Mouse (Mus musculus) midbrain, embryonic 14.5 days (tissue): Measurements from ENCODE around the gene Atf4. TPM values are rescaled to one million over a fixed set of nuclear protein-coding genes. Genes with fewer than 3 reads are reported as not detected.
A peak's percentile ranks its signal among the peaks of the same experiment; 100 is the strongest.

Experiments
- ATAC-seq: fragments of 200-750 bp; cut with Nextera tagmentation; 2 replicates; pipeline ENCODE4 v1.8.0; 2017; ENCODE audit warnings: moderate number of reproducible peaks, moderate library complexity; ENCODE audit not compliant: low FRiP score, low TSS enrichment
- DNase-seq: peaks from one replicate; pipeline ENCODE4 v3.0.0-alpha.2; 2015
- H3K27ac ChIP-seq: fragments of 300-500 bp; sonication (generic); replicated peaks from 2 replicates; pipeline ENCODE4 v1.5.1; 2014; ENCODE audit warnings: mild to moderate bottlenecking, low read depth, low read length, moderate library complexity
- H3K27me3 ChIP-seq: fragments of 300-500 bp; sonication (generic); 2 replicates; pipeline ENCODE4 v1.6.1; 2014; ENCODE audit warnings: low read length, control low read depth, mixed read lengths; ENCODE audit not compliant: control insufficient read depth, insufficient read depth
- H3K36me3 ChIP-seq: fragments of 300-500 bp; sonication (generic); 2 replicates; pipeline ENCODE4 v1.6.1; 2014; ENCODE audit warnings: low read length, control low read depth; ENCODE audit not compliant: control insufficient read depth, insufficient read depth
- H3K4me1 ChIP-seq: fragments of 300-500 bp; sonication (generic); 2 replicates; pipeline ENCODE4 v1.6.1; 2014; ENCODE audit warnings: mild to moderate bottlenecking, antibody characterized with exemption, low read length, control low read depth; ENCODE audit not compliant: control insufficient read depth, insufficient read depth
- H3K4me2 ChIP-seq: fragments of 300-500 bp; sonication (generic); 2 replicates; pipeline ENCODE4 v1.6.1; 2014; ENCODE audit warnings: mild to moderate bottlenecking, low read length, moderate library complexity
- H3K4me3 ChIP-seq: fragments of 300-500 bp; sonication (generic); replicated peaks from 2 replicates; pipeline ENCODE4 v1.5.1; 2014; ENCODE audit warnings: low read depth, low read length
- H3K9ac ChIP-seq: fragments of 300-500 bp; sonication (generic); replicated peaks from 2 replicates; pipeline ENCODE4 v1.6.1; 2014; ENCODE audit warnings: mild to moderate bottlenecking, low read length, moderate library complexity
- H3K9me3 ChIP-seq: fragments of 300-500 bp; sonication (generic); 2 replicates; pipeline ENCODE4 v1.6.1; 2016; ENCODE audit warnings: low read length, control low read depth, mixed read lengths; ENCODE audit not compliant: control insufficient read depth
- WGBS: fragments of 180-500 bp; shearing (Covaris S2); extraction: QIAGEN DNeasy Blood & Tissue Kit; methylation state at CpG from one replicate; pipeline ENCODE4 v1.1.7; 2014; 5-methylcytosine and 5-hydroxymethylcytosine counted together
- polyA plus RNA-seq: library from polyadenylated mRNA; unstranded; fragments of >200 nt; fragmentation: Nextera tagmentation; extraction: Ambion mirVana; gene quantifications from 2 replicates; pipeline ENCODE4 v1.2.1, GENCODE M21; 2014

Atf4 gene
- polyA plus RNA-seq, 1 experiment from 2014 or later: 114 TPM

DNA sequence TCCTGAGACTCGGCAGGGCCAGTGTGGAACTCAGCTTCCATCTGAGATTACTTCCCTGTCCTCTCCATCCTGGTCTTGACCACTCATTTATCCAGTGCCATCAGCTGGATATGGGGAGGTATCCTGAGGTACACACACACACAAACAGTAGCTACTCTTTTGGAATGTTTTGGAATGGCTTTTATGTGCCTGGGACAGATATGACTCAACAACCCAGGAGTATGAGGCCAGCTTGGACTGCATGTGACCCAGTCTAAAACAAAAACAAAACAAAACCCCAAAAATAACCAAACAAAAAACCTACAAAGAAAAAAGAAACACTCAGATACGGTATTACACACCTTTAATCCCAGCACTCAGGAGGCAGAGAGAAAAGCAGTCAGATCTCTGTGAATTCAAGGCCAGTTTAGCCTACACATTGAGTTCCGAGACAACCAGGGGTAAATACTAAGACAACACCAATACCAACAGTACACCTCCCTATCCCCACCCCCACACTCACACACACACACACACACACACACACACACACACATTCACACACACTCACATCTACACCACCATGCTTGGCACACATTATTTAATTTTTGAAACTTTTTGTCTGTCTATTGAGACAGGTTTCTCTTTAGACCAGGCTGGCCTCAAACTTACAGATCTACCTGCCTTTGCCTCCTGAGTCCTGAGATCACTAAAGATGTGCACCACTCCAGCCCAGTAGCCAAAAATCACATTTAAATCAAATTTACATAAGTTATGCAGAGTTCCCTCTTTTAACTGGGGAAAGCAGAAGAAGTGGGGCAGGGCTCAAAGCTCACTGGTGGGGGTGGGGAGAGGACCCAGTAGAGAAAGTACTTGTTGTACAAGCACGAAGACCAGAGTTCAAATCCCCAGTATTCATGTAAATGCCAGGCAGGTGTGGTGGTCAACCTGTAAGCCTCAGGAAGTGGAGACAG, 35.0 kb upstream of the Atf4 start:
- no peak for ATAC-seq
- no peak overlapping the region for H3K27ac ChIP-seq
- no peaks in the 10 kb centered on the region for H3K9me3 ChIP-seq
- DNase-seq: no peak
- no peaks in the 10 kb centered on the region for H3K4me1 ChIP-seq
- no peak overlapping the region for H3K4me3 ChIP-seq
- H3K4me2 ChIP-seq: no peak overlapping the region
- no peak overlapping the region for H3K9ac ChIP-seq
- no peaks in the 10 kb centered on the region for H3K27me3 ChIP-seq
- WGBS: 68% methylated on average over 4 of the region's 4 CpGs
- H3K36me3 ChIP-seq: 0 out of 2 replicates have a peak, but pooled peaks cover 3% of the 10 kb centered on the region

GRCm38 (mm10) chr15:80221031-80221430, 34.0 kb upstream of the Atf4 start:
- 73% methylated on average over 8 of the region's 8 CpGs for WGBS
- DNase-seq (peak; percentile 21), ATAC-seq (no peak)
- Histone ChIP-seq H3K9me3 (no peaks in the 10 kb centered on the region), H3K4me1 (no peaks in the 10 kb centered on the region), H3K27ac (no peak overlapping the region), H3K4me3 (no peak overlapping the region), H3K36me3 (no peaks in the 10 kb centered on the region), H3K9ac (no peak overlapping the region), H3K4me2 (no peak overlapping the region), H3K27me3 (no peaks in the 10 kb centered on the region)

DNA sequence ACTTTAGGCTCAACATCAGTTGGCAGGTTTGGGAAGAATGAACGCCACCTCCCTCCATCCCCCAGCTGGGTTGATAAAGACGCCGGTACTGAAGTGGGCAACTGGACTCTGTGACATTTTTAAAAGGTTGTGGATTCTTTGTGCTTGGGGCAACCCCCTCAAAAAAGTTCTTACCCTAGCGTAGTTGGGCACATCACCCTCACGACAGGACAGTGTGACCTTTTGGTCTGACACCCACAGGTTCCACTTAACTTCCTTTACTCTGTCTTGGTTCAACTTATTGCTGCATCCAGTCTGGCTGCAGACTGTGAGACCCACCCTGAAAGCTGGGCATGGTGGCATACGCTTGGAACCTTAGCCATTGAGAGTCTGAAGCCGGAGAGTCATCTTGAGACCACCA, 31.2 kb upstream of the Atf4 start:
- Histone ChIP-seq H3K27me3 (no peaks in the 10 kb centered on the region), H3K4me2 (no peak overlapping the region), H3K4me1 (no peaks in the 10 kb centered on the region), H3K36me3 (no peaks in the 10 kb centered on the region), H3K4me3 (no peak overlapping the region), H3K27ac (no peak overlapping the region), H3K9ac (no peak overlapping the region), H3K9me3 (no peaks in the 10 kb centered on the region)
- DNase-seq (no peak), ATAC-seq (no peak)
- WGBS: 96% methylated on average over 7 of the region's 7 CpGs

- Histone ChIP-seq H3K4me1 (no peaks in the 10 kb centered on the region), H3K9me3 (no peaks in the 10 kb centered on the region), H3K27me3 (no peaks in the 10 kb centered on the region), H3K27ac (no peak overlapping the region), H3K36me3 (no peaks in the 10 kb centered on the region), H3K4me2 (no peak overlapping the region), H3K9ac (no peak overlapping the region), H3K4me3 (no peak overlapping the region)
- 31% methylated on average over 9 of the region's 9 CpGs for WGBS
- no peak; the same call in 1 of the 2 replicates for ATAC-seq
- peak; percentile 78 for DNase-seq
Observed at GRCm38 (mm10) chr15:80225208-80225607, 29.8 kb upstream of the Atf4 start.

DNA sequence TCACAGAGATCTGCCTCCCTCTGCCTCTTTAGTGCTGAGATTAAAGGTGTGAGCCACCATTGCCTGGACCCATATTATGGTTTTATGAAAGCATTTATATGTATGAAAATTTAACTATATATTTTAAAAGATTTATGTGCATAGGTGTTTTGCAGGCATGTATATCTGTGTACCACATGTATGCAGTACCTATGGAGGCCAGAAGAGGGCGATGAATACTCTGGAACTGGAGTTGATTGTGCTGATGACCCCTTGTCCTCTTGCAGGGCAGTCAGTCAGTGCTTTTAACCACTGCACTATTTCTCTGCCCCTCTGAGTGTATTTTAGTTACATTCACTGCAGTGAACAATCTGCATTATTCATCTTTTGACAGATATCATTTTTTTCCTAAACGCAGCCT, 29.2 kb upstream of the Atf4 start:
- Histone ChIP-seq H3K4me1 (no peaks in the 10 kb centered on the region), H3K36me3 (no peaks in the 10 kb centered on the region), H3K27me3 (no peaks in the 10 kb centered on the region), H3K4me3 (no peak overlapping the region), H3K9me3 (no peaks in the 10 kb centered on the region), H3K4me2 (no peak overlapping the region), H3K9ac (no peak overlapping the region), H3K27ac (no peak overlapping the region)
- WGBS: 45% methylated on average over 2 of the region's 2 CpGs
- ATAC-seq (no peak), DNase-seq (peak; percentile 69)

GRCm38 (mm10) chr15:80228071-80228800, 26.7 kb upstream of the Atf4 start:
- DNase-seq: no peak
- H3K36me3 ChIP-seq: no peaks in the 10 kb centered on the region
- H3K4me1 ChIP-seq: no peaks in the 10 kb centered on the region
- no peak overlapping the region for H3K27ac ChIP-seq
- H3K27me3 ChIP-seq: no peaks in the 10 kb centered on the region
- no peak overlapping the region for H3K4me3 ChIP-seq
- no peaks in the 10 kb centered on the region for H3K9me3 ChIP-seq
- no peak overlapping the region for H3K4me2 ChIP-seq
- 60% methylated on average over 17 of the region's 17 CpGs for WGBS
- H3K9ac ChIP-seq: no peak overlapping the region
- ATAC-seq: no peak

- no peak overlapping the region for H3K27ac ChIP-seq
- ATAC-seq (no peak), DNase-seq (no peak)
- no peak overlapping the region for H3K4me2 ChIP-seq
- H3K4me1 ChIP-seq: peaks cover 6% of the 10 kb centered on the region; the same call in 1 of the 2 replicates
- H3K9me3 ChIP-seq: no peaks in the 10 kb centered on the region
- no peak overlapping the region for H3K9ac ChIP-seq
- H3K36me3 ChIP-seq: peaks cover 19% of the 10 kb centered on the region
- 18% methylated on average over 2 of the region's 2 CpGs for WGBS
- no peaks in the 10 kb centered on the region for H3K27me3 ChIP-seq
- H3K4me3 ChIP-seq: no peak overlapping the region
Observed at GRCm38 (mm10) chr15:80232331-80232730, 22.7 kb upstream of the Atf4 start.

DNA sequence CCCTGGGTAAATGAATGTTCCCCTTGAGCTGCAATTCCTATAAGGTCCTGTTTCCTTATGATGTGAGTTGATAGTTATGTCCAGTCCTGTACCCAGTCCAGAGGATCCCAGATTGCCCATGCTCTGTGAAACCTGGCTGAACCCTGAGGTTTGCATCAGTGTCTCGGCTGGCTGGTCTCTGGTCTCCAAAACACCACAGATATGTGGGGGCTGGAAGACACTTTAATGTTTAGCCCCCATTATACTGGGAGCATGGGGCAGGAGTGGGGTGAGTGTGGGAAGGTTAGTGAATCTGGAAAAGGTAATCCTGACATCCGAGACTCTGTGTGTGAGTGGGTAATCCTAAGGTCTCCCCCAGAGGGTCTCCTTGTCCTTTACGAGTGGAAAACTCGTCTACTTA, 21.9 kb upstream of the Atf4 start:
- WGBS: 63% methylated on average over 4 of the region's 4 CpGs
- ATAC-seq (no peak), DNase-seq (no peak)
- H3K4me3 ChIP-seq: no peak overlapping the region
- peaks cover 6% of the 10 kb centered on the region; the same call in 1 of the 2 replicates for H3K4me1 ChIP-seq
- peaks cover 24% of the 10 kb centered on the region for H3K36me3 ChIP-seq
- H3K27ac ChIP-seq: peak overlapping the region; percentile 83; the same call in 1 of the 2 replicates
- no peak overlapping the region for H3K9ac ChIP-seq
- no peaks in the 10 kb centered on the region for H3K27me3 ChIP-seq
- H3K9me3 ChIP-seq: no peaks in the 10 kb centered on the region
- peak overlapping the region; percentile 92 for H3K4me2 ChIP-seq
